Mouse (Mus musculus) spleen, postnatal 36 days (tissue): ENCODE measurements around the gene Usp12.

Experiments used
- DNase-seq, 2 experiments: peaks; one replicate each; pipeline ENCODE4 v3.0.0; 2022; ENCODE audit warnings: low spot score in 2 of 2, mixed read lengths in 1 of 2

Usp12 gene

DNA sequence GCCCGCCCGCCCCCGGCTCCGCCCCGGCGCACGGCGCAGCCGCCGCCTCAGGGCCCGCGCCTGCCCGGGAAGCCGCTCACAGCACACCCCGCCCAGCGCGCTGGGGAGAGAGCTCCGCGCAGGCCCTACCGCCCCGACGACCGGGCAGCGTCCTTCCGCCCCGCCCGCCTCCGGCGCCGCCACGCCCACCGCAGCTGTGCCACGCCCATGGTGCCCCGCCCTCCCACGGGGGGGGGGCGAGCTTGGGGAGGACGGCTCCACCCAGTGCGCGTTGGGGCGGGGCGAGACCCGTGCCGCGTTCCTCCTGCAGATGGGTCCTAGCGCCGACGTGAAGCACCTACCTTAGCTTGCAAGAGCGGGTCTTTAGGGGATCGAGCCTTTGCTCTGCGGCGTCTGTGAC is at the start of gene Usp12:
Gene Usp12, minus strand, starts transcription at position 154 of the 400 bp plus-strand sequence.
- DNase-seq: peak; percentile 96 to 98

DNA sequence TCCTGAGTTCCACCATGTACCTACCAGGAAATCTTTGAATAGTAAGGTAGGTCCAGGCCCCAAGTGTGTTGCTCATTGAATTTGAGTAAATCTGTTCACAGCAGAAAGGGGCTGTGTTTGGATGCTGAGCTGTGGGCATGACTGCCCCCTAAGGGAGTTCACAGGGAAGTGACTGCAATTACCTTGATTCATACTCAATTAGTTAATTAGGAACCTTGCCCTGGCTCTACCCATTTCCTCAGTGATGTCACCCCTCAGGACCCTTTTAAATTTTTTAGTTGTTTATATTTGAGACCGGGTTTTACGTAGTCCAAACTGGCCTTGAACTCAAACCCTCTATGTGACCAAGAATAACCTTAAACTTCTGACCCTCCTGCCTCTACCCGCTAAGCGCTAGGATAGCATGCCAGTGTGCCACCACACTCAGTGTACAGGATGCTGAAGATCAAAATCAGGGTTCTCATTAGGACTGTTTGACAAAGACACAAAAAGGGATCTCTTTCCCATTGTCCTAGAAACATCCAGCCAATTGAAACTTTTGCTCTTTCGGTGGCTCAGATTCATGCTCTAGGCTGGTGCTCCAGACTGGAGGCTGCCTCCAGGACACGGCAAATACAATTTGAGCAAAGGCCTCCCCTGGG is 49.6 kb upstream of the Usp12 start:
- no peak for DNase-seq

- DNase-seq: no peak
These were observed 47.2 kb upstream of the Usp12 start for GRCm38 (mm10) chr5:146841996-146842395.

GRCm38 (mm10) chr5:146841301-146841700 is 46.5 kb upstream of the Usp12 start:
- DNase-seq: no peak

DNA sequence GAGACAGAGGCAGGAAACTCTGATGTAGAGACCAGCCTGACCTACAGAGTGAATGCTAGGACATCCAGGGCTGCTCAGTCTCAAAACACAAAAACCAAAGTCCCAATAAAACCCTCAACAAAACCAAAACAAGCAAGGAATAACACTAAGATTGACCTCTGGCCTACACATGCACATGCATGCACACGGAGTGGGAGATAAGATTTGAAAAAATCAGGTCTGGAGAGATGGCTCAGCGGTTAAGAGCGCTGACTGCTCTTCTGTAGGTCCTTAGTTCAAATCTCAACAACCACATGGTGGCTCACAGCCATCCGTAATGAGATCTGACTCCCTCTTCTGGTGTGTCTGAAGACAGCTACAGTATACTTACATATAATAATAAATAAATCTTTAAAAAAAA is 45.6 kb upstream of the Usp12 start:
- DNase-seq: no peak

- DNase-seq: no peak
These were observed 45.0 kb upstream of the Usp12 start for GRCm38 (mm10) chr5:146839760-146840159.

DNA sequence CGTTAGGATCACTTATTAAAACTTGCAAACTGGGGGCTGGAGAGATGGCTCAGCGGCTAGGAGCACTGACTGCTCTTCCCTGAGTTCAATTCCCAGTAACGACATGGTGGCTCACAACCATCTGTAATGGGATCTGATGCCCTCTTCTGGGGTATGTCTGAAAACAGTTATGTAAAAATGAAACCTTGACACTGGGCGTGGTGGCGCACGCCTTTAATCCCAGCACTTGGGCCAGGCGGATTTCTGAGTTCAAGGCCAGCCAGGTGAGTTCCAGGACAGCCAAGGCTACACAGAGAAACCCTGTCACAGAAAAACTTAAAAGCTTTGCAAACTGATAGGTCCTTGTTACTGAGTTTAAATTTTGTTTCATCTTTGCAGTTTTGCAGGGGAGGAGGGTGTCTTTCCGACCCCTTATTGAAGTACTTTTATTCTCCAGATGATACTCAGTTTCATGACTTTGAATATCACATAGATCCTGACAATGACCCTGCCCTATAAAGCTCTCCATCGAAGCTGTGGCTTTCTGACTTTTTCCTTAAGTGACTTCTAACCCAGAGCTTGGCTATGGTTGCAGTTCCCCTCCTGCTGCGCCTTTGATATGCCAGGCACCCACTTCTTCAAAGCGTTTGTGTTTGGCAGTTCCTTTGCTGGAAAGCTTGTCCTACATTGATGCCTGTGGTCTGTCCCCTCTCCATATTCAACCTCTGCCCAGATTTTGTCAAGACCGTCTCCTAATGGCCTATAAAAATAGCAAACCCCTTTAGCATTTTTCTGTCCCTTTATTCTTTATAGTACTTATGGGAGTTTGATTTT is 44.2 kb upstream of the Usp12 start:
- DNase-seq: no peak

DNA sequence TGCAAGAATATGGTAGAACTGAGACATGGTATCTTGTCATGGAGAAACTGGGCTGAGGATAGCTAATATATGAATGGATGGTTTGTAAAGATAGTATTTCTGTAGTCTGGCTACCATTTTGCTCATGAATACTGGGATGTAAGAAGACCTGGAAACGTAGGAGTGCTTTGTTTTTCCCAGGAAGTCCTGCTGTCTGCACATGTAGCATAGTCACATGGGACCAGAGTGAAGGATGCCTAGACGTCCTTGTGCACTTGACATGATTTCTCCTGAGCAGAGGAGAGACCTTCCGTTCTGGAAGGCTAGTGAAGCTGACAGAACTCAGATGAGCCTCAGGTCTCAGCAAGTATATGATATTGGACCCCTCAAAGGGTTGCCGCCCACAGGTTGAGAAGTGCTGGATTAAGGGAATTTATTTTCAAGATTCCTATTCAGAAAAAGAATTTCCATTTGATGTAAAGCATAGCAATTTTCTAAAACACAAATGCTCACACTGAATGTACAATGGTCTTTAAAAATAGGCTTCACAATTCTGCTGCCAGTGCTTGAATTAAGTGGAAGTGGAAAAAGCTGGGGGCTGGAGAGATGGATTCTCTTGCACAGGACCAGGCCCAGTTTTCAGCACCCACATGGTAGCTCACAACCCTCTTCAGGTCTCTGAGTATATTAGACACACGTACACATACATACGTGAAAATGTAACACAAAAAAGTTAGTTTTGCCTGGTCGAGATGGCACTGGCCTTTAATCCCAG is 43.3 kb upstream of the Usp12 start:
- DNase-seq: no peak

GRCm38 (mm10) chr5:146834959-146835358 is 40.2 kb upstream of the Usp12 start:
- no peak for DNase-seq

DNA sequence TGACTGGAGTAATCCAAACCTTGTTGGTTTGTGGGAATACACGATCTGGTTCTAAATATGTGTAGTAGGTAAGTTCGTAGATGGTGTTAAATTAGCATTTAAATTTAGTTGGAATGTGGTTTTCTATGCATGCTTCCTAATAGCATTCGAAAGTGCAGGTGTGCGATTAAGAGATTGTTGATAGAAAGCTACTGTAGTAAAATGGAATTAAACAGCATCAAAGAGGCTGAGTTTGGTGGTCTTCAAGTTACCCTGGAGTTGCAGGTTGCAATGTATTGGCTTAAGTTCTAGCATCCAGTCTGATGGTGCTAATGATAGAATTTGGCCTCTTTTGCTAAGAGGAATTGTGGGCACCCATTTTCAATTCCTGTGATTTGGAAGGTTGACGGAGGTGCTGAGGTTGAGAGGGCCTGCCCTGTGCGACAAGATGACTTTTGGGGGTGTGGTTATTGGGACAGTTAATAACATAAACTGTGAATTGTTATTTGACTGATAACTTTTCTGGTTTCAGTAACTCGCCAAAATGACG is 38.9 kb upstream of the Usp12 start:
- DNase-seq: no peak

GRCm38 (mm10) chr5:146832769-146833448 is 38.1 kb upstream of the Usp12 start, which contains the start of gene Rpl21:
TSS of gene Rpl21 (plus strand) at chr5:146832890.
- DNase-seq: peak; percentile 89 to 92

GRCm38 (mm10) chr5:146832435-146832768 is 37.6 kb upstream of the Usp12 start:
- DNase-seq: no peak

DNA sequence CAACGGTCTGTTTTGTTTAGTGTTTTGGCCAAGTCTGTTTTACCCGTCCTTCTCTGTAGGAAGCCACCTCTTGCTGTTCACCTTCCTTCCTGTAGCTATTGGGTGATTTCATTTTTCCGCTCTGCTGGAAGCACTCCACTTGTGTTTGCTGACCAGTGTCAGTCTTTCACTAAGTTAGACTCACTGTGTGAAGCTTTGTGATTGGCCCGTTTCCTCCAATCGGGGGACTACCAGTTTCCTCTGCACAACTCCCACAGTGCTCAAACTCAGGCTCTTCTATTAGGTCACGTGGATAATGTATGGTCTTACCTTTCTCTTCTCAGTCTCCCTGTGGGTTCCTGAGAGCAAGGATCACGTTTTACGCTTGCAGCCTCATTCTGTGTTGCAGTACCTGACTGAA is 34.7 kb upstream of the Usp12 start:
- DNase-seq: peak; percentile 76 to 80

- DNase-seq: no peak
These were observed 28.2 kb upstream of the Usp12 start for GRCm38 (mm10) chr5:146823005-146823404.

DNA sequence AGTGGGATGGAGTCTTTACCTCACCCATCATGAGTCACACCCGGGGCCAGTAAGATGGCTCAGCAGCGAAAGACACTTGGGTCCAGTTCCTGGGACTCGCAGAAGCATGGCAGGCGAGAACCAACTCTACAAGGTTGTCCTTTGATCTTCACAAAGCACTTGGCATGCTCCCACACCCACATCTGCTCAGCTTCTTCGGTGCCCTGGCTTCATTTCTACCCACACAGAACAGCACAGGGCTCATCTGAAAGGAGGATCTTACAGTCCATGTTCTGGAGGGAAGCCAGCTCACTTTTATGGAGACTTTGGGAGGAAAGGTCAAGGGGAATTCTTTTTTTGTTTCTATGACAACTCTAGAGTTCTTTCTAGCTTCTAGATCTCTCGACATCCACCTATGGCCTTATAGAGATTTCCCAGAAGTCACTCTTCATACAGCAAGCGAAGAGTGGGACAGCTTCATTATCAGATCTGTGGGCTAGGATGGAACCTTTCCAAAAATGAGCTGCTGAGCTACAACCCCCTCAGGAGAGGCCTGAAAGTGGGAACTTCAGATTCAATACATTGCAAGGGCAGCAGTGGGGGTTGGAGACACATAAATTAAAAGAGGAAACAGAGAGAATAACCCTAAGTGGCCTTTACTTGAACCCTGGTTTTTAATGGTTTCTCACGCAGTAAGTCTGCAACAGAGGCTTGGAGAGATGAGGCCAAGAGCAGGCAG is 24.3 kb upstream of the Usp12 start:
- peak in 1 of 2 experiments; percentile 25 for DNase-seq

GRCm38 (mm10) chr5:146817583-146817982 is 22.8 kb upstream of the Usp12 start:
- no peak for DNase-seq

GRCm38 (mm10) chr5:146815394-146815793 is 20.6 kb upstream of the Usp12 start:
- DNase-seq: no peak

- no peak for DNase-seq
These were observed 18.6 kb upstream of the Usp12 start for GRCm38 (mm10) chr5:146813421-146813820.

DNA sequence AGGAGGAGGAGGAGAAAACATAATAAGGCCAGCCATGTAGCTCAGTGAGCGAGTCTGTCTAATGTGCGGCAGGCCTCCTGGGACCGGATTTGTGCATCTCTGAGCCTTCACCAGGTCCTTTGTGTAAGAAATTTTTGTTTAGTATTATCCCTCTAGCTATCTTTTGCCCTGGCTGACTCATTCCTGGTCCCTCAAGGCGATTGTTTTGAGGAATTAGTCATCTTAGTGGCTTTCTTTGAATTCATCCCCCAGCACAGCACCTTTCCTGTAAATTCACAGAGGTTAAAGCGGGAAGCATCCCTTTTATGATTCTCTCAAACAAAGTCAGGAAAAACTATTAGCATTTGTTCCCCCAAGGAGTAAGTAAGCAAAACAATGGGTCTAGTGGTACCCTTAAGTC is 18.1 kb upstream of the Usp12 start:
- no peak for DNase-seq

- DNase-seq: no peak
These were observed 15.1 kb upstream of the Usp12 start for GRCm38 (mm10) chr5:146809951-146810350.

DNA sequence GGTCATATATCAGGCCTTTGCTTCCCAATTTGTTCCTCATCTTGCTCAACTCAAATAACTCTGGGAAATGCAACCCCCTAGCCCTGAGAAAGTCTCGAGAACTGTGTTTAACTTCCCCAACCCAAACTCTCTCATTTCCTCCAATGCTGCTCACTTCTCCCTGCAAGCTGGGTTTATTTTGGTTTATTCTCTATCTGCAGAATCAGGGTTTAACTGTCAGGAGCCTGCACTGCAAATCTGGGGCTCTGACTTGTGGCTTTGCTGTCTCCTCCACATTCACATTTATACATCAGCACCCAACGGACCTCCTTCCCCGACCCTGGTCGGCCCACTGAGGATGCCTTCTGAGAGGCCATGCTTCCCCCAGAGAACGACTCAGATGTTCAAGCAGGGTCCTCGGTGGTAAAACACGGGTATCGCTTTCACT is 11.2 kb upstream of the Usp12 start:
- peak; percentile 34 to 50 for DNase-seq
